Mouse (Mus musculus) lung, embryonic 15.5 days (tissue): Measurements from ENCODE around the gene Pcsk5. TPM values are rescaled to one million over a fixed set of nuclear protein-coding genes. Genes with fewer than 3 reads are reported as not detected.
A peak's percentile ranks its signal among the peaks of the same experiment; 100 is the strongest.

Source experiments
- ATAC-seq: fragments of 200-750 bp; cut with Nextera tagmentation; 2 replicates; pipeline ENCODE4 v1.8.0; 2017; ENCODE audit warnings: moderate number of reproducible peaks, borderline replicate concordance; ENCODE audit not compliant: low FRiP score, low TSS enrichment; ENCODE audit errors: extremely low read depth
- H3K27ac ChIP-seq: fragments of 300-500 bp; sonication (generic); 2 replicates; pipeline ENCODE4 v1.5.1; 2015; ENCODE audit warnings: moderate library complexity, mild to moderate bottlenecking, inconsistent platforms
- H3K27me3 ChIP-seq: fragments of 300-500 bp; sonication (generic); 2 replicates; pipeline ENCODE4 v1.6.1; 2015; ENCODE audit warnings: inconsistent platforms
- H3K36me3 ChIP-seq: fragments of 300-500 bp; sonication (generic); 2 replicates; pipeline ENCODE4 v1.6.1; 2015; ENCODE audit warnings: inconsistent platforms
- H3K4me1 ChIP-seq: fragments of 300-500 bp; sonication (generic); 2 replicates; pipeline ENCODE4 v1.6.1; 2015; ENCODE audit warnings: inconsistent platforms
- H3K4me2 ChIP-seq: fragments of 300-500 bp; sonication (generic); 2 replicates; pipeline ENCODE4 v1.6.1; 2015; ENCODE audit warnings: inconsistent platforms, mild to moderate bottlenecking, moderate library complexity
- H3K4me3 ChIP-seq: fragments of 300-500 bp; sonication (generic); 2 replicates; pipeline ENCODE4 v1.5.1; 2015; ENCODE audit warnings: mild to moderate bottlenecking, inconsistent platforms
- H3K9ac ChIP-seq: fragments of 300-500 bp; sonication (generic); 2 replicates; pipeline ENCODE4 v1.6.1; 2015; ENCODE audit warnings: inconsistent platforms
- H3K9me3 ChIP-seq: fragments of 300-500 bp; sonication (generic); 2 replicates; pipeline ENCODE4 v1.6.1; 2016; ENCODE audit warnings: inconsistent platforms
- WGBS: fragments of 180-500 bp; shearing (Covaris S2); methylation state at CpG from one replicate; pipeline ENCODE4 v1.1.7; 2015; 5-methylcytosine and 5-hydroxymethylcytosine counted together
- polyA plus RNA-seq: library from polyadenylated mRNA; unstranded; fragments of >200 nt; fragmentation: Nextera tagmentation; extraction: Ambion mirVana; gene quantifications from 2 replicates; pipeline ENCODE4 v1.2.1, GENCODE M21; 2015

The Pcsk5 gene
- polyA plus RNA-seq, 1 experiment from 2014 or later = 24.6 TPM

DNA sequence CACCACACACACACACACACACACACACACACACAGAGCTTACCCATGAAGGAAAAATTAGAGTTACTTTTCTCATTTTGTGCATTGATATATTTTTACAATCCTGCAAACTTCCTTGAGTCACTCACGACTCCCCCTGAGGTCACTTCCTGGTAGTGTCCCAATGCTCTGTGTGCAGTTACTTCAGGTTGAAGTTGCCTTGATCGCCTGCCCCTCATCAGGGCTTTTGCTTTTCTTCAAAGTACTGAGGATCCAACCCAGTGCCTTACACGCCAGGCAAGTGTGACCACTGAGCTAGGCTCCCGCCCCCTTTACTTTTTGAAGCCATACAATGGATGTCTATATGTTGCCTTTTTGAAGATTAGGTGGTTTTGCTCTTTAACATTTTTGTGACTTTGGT is 437.5 kb downstream of the Pcsk5 start:
- no peak for ATAC-seq
- H3K4me3 ChIP-seq = no peak overlapping the region

DNA sequence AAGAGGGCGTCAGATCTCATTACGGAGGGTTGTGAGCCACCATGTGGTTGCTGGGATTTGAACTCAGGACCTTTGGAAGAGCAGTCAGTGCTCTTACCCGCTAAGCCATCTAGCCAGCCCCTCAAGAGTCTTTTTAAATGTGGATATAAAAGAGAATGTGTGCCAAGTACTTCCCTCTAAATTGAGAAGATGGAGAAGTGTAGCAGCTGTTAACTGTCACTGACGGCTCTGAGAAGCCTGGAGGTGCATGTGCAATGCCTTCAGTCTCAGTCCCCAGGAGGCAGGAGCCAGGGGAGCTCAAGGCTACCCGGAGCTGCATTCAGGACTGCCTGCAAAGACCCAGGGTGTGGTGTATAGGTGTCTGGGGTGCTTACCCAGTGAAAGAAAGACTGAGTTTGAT is 439.5 kb downstream of the Pcsk5 start:
- no peaks in the 10 kb centered on the region for H3K27me3 ChIP-seq
- WGBS = 39% methylated on average over 5 of the region's 5 CpGs
- H3K4me1 ChIP-seq = peaks cover 8% of the 10 kb centered on the region
- no peak overlapping the region for H3K4me3 ChIP-seq
- no peak overlapping the region for H3K4me2 ChIP-seq
- no peak overlapping the region for H3K9ac ChIP-seq
- H3K27ac ChIP-seq = no peak overlapping the region
- H3K36me3 ChIP-seq = peaks cover 28% of the 10 kb centered on the region
- ATAC-seq = no peak
- no peaks in the 10 kb centered on the region for H3K9me3 ChIP-seq

More for the DNA sequence above, 437.5 kb downstream of the Pcsk5 start:
- no peaks in the 10 kb centered on the region for H3K9me3 ChIP-seq
- no peak overlapping the region for H3K4me2 ChIP-seq
- H3K27ac ChIP-seq = no peak overlapping the region
- H3K4me1 ChIP-seq = peaks cover 4% of the 10 kb centered on the region
- no peak overlapping the region for H3K9ac ChIP-seq
- WGBS = 90% methylated on average over 4 of the region's 4 CpGs
- peaks cover 28% of the 10 kb centered on the region for H3K36me3 ChIP-seq
- H3K27me3 ChIP-seq = no peaks in the 10 kb centered on the region

DNA sequence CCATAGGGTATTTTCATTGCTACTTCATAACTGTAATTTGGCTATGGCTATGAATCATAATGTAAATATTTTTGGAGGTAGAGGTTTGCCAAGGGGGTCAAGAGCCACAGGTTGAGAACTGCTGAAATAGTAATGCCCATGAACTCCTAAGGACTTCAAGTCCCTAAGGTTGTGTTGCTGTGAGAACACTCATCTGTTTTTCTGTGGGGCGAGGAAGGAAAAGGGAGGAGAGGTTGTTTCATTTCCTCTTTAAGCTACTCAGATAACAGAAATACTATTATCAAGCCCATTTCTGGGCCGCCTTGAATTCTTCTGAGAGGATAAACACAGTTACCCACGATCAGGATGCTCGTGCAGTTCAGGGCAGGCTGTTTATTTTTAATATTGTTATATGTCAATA is 440.6 kb downstream of the Pcsk5 start:
- no peak overlapping the region for H3K4me2 ChIP-seq
- H3K9ac ChIP-seq = no peak overlapping the region
- no peaks in the 10 kb centered on the region for H3K9me3 ChIP-seq
- no peak overlapping the region for H3K27ac ChIP-seq
- peaks cover 4% of the 10 kb centered on the region; the same call in 1 of the 2 replicates for H3K27me3 ChIP-seq
- ATAC-seq = no peak
- H3K4me1 ChIP-seq = peaks cover 8% of the 10 kb centered on the region
- no peak overlapping the region for H3K4me3 ChIP-seq
- H3K36me3 ChIP-seq = peaks cover 28% of the 10 kb centered on the region
- WGBS = 73% methylated on average over 4 of the region's 4 CpGs

DNA sequence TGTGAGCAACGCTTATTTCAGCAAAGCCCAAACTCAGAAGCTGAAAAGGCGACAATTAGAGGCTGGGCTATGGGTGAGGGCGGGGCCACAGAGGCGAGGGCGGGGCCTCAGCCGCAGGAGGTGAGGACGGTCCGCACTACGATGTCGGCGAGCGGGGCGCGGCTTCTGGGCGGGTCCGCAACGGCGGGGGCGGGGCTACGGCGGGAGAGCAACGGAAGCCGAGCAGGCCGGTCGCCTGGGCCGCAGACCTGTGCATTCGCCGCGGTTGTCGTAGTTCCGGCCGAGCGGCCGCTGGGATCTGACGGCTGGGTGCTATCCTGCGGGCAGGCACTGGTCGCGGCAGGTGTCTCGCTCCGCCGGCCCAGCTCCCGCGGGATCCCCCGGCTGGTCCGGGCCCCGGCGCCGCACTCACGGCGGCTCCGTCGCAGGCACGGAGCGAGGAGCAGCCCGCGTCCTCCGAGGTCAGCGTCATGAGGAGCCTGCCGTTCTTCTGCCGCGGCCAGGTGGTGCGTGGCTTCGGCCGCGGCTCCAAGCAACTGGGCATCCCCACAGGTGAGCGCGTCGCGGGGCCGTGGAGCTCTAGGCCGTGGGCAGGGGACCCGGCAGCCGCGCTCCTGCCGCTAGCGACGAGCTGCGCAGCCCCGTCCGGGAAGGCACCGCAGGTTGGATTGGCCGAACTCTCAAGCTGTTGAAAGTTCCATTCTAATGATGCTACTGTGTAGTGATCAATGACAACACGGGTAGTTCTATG is 443.4 kb downstream of the Pcsk5 start, which contains the start of gene Rfk:
Gene Rfk (plus strand): TSS at position 203 of the 751 bp plus-strand sequence.
- under 1% methylated on average over 75 of the region's 83 CpGs for WGBS
- Histone ChIP-seq H3K4me3 (peak within 1 kb of the TSS; percentile 89), H3K9ac (peak within 1 kb of the TSS; percentile 75), H3K9me3 (no peaks in the 10 kb centered on the region), H3K4me1 (peaks cover 8% of the 10 kb centered on the region), H3K27me3 (peaks cover 4% of the 10 kb centered on the region; the same call in 1 of the 2 replicates), H3K4me2 (peak within 1 kb of the TSS; percentile 68), H3K27ac (peak within 1 kb of the TSS; percentile 77), H3K36me3 (peaks cover 18% of the 10 kb centered on the region)
- ATAC-seq = peak; percentile 97

DNA sequence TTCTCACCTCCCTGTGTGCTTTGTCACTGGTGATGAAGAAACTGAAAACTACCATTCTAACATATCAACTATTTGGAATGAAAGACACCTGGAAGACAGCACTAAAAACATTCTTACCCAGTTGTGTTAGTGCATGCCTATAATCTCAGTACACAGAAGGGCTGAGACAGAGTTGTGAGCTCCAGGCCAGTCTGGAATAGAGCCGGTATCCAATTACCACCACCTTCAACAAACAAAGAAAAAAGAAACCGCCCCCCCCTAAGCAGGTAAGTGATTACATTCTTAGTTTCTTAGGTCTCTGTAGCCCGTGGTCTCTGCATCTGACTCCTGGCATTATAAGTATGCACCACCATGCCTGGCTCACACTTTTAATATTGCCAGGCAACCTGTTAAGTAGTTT is 444.6 kb downstream of the Pcsk5 start:
- Histone ChIP-seq H3K36me3 (peaks cover 6% of the 10 kb centered on the region; the same call in 1 of the 2 replicates), H3K9me3 (no peaks in the 10 kb centered on the region), H3K9ac (no peak overlapping the region), H3K4me3 (0 out of 2 replicates have a peak overlapping the region, but pooled peaks have one; percentile 89), H3K4me1 (peaks cover 8% of the 10 kb centered on the region), H3K27ac (no peak overlapping the region), H3K27me3 (peaks cover 4% of the 10 kb centered on the region; the same call in 1 of the 2 replicates), H3K4me2 (peak overlapping the region; percentile 68)
- ATAC-seq = no peak
- 19% methylated on average over 3 of the region's 3 CpGs for WGBS

DNA sequence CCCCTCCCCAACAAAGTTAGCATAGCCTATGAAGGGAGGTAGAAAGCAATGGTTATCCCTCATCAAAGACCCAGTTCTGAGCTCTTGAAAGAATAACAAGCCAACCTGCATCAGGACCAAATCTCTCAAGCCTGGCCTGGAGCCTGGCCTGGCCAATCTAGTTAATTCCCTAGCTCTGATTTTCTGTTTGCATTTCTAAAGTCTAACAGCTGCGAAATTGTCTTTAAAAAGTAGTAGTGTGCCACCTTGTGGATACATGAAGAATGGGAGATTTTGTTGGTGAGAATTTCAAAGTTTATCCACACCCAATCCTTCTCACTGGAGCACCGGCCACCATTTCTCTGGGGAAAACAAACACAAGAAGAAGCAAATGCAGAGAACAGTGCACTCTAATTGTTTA is 449.0 kb downstream of the Pcsk5 start:
- H3K4me1 ChIP-seq = peaks cover 2% of the 10 kb centered on the region; the same call in 1 of the 2 replicates
- no peak overlapping the region for H3K9ac ChIP-seq
- H3K27ac ChIP-seq = no peak overlapping the region
- peaks cover 4% of the 10 kb centered on the region; the same call in 1 of the 2 replicates for H3K27me3 ChIP-seq
- no peaks in the 10 kb centered on the region for H3K36me3 ChIP-seq
- WGBS = 6% methylated on average over 2 of the region's 2 CpGs
- H3K4me2 ChIP-seq = no peak overlapping the region
- H3K4me3 ChIP-seq = no peak overlapping the region
- no peaks in the 10 kb centered on the region for H3K9me3 ChIP-seq
- ATAC-seq = no peak

DNA sequence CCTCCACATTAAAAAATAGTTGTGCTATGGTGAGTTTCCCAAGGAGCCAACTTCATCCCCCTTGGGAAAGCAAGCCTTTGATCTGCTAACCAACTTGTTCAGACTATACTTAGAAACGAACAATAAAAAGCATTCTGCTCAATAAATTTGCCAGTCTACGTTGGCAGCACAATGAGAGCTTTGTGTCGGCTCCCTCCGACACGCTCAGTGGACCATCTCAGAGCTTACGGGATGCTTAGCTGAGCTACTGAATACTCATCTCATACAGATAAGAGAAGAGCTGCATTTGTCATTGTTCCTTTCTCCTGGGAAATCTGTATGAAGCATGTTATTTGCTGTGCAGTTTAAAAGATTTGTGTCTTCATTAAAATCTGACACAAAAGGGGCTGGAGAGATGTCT is 451.0 kb downstream of the Pcsk5 start:
- no peaks in the 10 kb centered on the region for H3K9me3 ChIP-seq
- no peaks in the 10 kb centered on the region for H3K27me3 ChIP-seq
- WGBS = 62% methylated on average over 6 of the region's 6 CpGs
- no peak overlapping the region for H3K27ac ChIP-seq
- H3K4me3 ChIP-seq = no peak overlapping the region
- H3K4me1 ChIP-seq = no peaks in the 10 kb centered on the region
- no peaks in the 10 kb centered on the region for H3K36me3 ChIP-seq
- no peak overlapping the region for H3K4me2 ChIP-seq
- ATAC-seq = no peak
- H3K9ac ChIP-seq = no peak overlapping the region

DNA sequence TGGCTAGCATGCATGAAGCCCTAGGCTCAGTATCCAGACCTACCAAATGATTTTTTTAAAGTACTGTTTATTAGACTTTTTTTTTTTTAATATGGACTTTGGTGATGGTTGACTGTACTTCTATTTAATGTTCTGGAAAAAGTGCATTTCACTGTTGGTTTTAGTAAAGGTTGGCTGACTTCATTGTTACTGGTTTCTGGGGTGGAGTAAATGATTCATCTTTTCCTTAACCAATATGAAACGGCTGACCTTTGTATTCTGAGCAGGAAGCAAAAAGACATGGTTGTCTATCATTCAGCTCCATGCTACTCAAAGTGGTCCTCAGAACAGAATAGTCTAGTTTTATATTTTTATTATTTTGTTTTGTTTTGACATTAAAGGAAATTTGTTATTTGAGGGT is 452.0 kb downstream of the Pcsk5 start:
- Histone ChIP-seq H3K4me3 (no peak overlapping the region), H3K27me3 (no peaks in the 10 kb centered on the region), H3K9me3 (no peaks in the 10 kb centered on the region), H3K4me1 (no peaks in the 10 kb centered on the region), H3K4me2 (no peak overlapping the region), H3K36me3 (no peaks in the 10 kb centered on the region), H3K27ac (no peak overlapping the region), H3K9ac (no peak overlapping the region)
- 76% methylated on average over 1 of the region's 1 CpGs for WGBS
- no peak for ATAC-seq

DNA sequence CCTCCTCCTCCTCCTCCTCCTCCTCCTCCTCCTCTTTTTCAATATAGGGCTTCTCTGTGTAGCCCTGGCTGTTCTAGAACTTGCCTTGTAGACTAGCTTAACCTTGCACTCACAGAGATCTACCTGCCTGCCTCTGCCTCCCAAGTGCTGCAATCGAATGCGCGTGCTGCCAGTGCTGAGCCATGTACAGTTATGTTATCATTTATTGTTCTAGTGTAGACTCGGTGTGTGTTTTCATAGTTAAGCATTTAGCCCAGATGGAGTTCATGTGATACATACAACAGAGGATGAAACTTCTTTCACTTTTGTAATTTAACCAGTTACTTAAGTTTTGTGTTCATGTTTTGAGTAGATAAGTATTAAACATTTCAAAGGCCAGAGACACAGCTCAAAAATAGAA is 452.4 kb downstream of the Pcsk5 start:
- 90% methylated on average over 4 of the region's 4 CpGs for WGBS
- no peak overlapping the region for H3K9ac ChIP-seq
- no peak overlapping the region for H3K4me3 ChIP-seq
- no peak for ATAC-seq
- H3K4me1 ChIP-seq = no peaks in the 10 kb centered on the region
- H3K9me3 ChIP-seq = no peaks in the 10 kb centered on the region
- no peak overlapping the region for H3K27ac ChIP-seq
- no peaks in the 10 kb centered on the region for H3K27me3 ChIP-seq
- H3K36me3 ChIP-seq = no peaks in the 10 kb centered on the region
- H3K4me2 ChIP-seq = no peak overlapping the region

DNA sequence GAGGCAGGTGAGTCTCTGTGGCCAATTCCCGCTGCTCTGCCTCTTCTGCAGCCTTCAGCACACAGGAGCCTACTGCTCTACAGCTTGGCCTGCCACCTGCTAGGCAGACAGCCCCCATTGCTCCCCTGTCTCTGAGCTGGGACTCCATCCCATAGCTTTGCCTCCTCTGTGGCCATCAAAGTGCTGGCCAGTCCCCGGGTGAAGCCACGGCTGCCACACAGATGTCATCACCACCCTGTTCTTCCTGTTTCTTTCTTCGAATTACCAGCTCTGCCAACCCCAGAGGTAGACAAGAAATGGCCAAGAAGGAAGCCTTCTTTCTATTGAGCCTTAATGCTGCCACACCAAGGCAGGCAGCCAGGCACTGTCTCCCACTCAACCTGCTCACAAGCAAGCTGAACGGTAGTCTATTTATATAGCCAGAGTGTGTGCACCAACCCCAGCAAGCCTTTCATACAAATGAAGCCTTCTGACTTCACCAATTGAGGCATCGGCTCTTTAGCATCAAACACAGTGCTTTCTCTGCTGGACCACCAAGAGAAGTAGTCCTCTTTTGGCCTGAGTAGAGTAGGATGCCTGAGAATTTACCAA is 454.5 kb downstream of the Pcsk5 start:
- 78% methylated on average over 6 of the region's 6 CpGs for WGBS
- Histone ChIP-seq H3K9ac (no peak overlapping the region), H3K27ac (no peak overlapping the region), H3K4me2 (no peak overlapping the region), H3K27me3 (no peaks in the 10 kb centered on the region), H3K4me1 (no peaks in the 10 kb centered on the region), H3K4me3 (no peak overlapping the region), H3K36me3 (no peaks in the 10 kb centered on the region), H3K9me3 (no peaks in the 10 kb centered on the region)
- no peak for ATAC-seq
